Mouse (Mus musculus) left cerebral cortex, postnatal 14 days (tissue): ENCODE data around the gene Gm9803. TPM values are rescaled to one million over a fixed set of nuclear protein-coding genes. Genes with fewer than 3 reads are reported as not detected.

ENCODE experiments used
- DNase-seq, 2 experiments: peaks; one replicate each; pipeline ENCODE4 v3.0.0; 2021 to 2022; ENCODE audit warnings: low spot score in 2 of 2, mixed read lengths in 1 of 2
- intact Hi-C: fragments of 180-260 bp; cut with DNase I; formaldehyde crosslinking; loops from one replicate; pipeline ENCODE4 v1.15.1; 2025
- total RNA-seq, 2 experiments: library from RNA; stranded (reverse); gene quantifications; 2 replicates each; pipeline ENCODE4 v1.2.3; 2021

Gene Gm9803
- total RNA-seq, 2 experiments from 2014 or later = 4.0 to 6.4 TPM

GRCm38 (mm10) chr10:43504291-43504690 lies 19.6 kb upstream of the Gm9803 start:
- intact Hi-C loops = no loop called here
- no peak for DNase-seq

GRCm38 (mm10) chr10:43507051-43507450 lies 16.8 kb upstream of the Gm9803 start:
- intact Hi-C loops = no loop called here
- DNase-seq = no peak

DNA sequence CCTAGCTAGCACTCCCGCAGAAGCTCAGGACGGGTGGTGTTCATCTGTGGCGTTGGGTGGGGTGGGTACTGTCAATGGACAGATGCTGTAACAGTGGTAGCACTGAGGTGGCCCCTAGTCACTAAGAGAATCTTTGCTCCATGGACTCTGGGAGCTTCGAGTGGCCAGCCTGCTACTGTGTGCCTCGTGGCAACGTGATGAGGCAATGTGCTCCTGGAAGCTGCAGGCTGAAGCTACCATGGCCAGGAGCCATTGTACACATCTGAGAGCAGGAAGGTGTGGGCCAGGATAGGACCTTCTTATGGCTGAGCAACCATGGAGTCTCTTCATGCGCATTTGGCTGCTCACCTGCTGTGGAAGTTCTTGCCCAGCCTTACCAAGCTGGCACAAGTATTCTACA lies 14.7 kb upstream of the Gm9803 start:
- DNase-seq = no peak
- intact Hi-C loops = no loop called here

GRCm38 (mm10) chr10:43512976-43513375 lies 10.9 kb upstream of the Gm9803 start:
- no peak for DNase-seq
- intact Hi-C loops = no loop called here

- intact Hi-C loops = no loop called here
- DNase-seq = no peak
Observed at GRCm38 (mm10) chr10:43516992-43517660, 6.8 kb upstream of the Gm9803 start.

DNA sequence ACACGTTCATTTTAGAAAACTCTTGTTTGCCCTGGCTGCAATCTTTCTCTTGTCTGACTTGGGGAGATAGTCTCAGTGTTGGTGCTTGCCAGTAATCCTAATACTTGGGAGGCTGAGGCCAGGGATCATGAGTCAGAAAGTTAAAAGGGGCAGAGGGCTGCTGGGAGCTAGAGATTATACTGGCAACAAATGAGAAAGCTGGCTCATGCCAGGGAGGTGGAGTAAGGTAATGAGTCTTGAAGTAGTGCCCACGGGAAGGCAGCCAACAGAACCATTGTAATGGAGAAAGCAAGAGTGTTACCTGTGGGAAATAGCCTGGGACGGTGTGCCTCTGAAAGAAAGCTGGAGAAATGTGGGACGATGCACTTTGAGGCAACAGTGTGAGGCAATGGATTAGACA lies 6.0 kb upstream of the Gm9803 start:
- DNase-seq = no peak
- intact Hi-C loops = no loop called here

DNA sequence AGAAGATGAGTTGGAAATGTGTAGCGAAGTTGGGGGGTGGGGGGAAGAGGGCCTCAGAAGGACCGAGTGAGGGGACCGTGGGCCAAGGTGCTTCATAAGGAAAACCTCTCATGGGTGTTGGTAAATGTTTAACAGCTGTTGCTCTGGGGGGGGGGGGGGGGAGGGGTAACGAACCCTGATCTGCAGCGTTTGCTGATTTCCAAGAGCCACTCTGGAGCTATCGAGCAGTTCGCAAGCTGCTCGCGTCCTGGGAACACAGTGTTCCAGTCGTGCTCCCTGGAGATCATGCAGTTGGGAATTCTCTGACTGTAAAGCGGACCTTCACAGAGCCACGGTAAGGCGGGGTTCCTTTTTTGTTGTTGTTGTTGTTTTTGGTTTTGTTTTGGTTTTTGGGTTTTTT lies 5.5 kb upstream of the Gm9803 start:
- DNase-seq = no peak
- intact Hi-C loops = no loop called here

GRCm38 (mm10) chr10:43519977-43520376 lies 3.9 kb upstream of the Gm9803 start:
- intact Hi-C loops = no loop called here

GRCm38 (mm10) chr10:43527283-43528269 lies 3.7 kb downstream of the Gm9803 start:
- intact Hi-C loops = no loop called here
- peak in 1 of 2 experiments; percentile 26 for DNase-seq

More at GRCm38 (mm10) chr10:43519977-43520376, 3.9 kb upstream of the Gm9803 start:
- DNase-seq = no peak

- no peak for DNase-seq
- intact Hi-C loops = no loop called here
Observed at GRCm38 (mm10) chr10:43534382-43534781, 10.5 kb downstream of the Gm9803 start.

DNA sequence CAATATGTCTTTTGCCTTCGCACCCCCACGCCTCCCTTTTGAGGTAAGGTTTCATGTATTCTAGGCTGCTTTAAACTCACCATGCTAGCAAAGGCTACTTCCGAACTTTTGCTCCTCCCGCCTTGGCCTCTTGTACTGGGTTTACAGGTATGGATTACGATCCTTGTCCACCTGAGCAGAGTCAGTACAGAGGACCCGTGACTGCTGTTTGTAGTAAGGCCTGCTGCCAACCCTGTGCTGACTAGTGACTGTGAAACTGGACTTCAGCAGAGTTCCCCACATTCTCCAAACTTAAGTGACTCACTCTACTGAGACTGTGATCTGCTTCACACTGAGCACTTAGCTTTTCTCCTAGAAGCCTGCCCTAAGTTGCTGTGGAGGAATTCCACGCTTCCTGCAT lies 13.8 kb downstream of the Gm9803 start:
- intact Hi-C loops = no loop called here

GRCm38 (mm10) chr10:43538831-43539230 lies 14.9 kb downstream of the Gm9803 start:
- no peak for DNase-seq
- intact Hi-C loops = no loop called here

More for the DNA sequence above, 13.8 kb downstream of the Gm9803 start:
- no peak for DNase-seq

GRCm38 (mm10) chr10:43539746-43540310 lies 15.9 kb downstream of the Gm9803 start:
- DNase-seq = no peak
- intact Hi-C loops = loop anchor here (2.0 kb wide), 1 partner anchor 59 kb away; no protein-coding TSS in a partner anchor

GRCm38 (mm10) chr10:43540442-43541152 lies 16.7 kb downstream of the Gm9803 start, which contains the start of gene 1700021F05Rik:
Gene 1700021F05Rik (minus strand): TSS chr10:43540994.
- DNase-seq = peak; percentile 95
- intact Hi-C loops = loop anchor here (2.0 kb wide), 1 partner anchor 60 kb away; no protein-coding TSS in a partner anchor

GRCm38 (mm10) chr10:43541153-43541544 lies 17.3 kb downstream of the Gm9803 start:
- intact Hi-C loops = loop anchor here (2.0 kb wide), 1 partner anchor 60 kb away; no protein-coding TSS in a partner anchor
- no peak for DNase-seq

DNA sequence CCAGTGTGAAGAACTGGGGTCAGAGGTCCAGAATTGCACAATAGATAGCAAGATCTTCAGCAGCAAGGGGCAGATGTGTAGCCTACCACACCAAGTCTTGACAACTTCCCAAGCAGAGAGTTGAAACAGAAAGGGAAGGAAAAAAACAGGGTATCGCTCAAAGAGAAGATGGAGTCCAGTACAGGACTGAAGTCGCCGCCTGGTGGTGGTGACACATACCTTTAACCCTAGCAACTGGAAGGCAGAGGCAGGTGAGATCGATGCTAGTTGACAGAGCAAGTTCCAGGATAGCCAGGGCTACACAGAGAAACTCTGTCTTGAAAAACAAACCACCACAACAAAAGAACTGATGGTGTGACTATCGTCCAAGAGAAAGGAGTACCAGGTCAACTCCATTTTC lies 25.5 kb downstream of the Gm9803 start:
- intact Hi-C loops = no loop called here
- no peak for DNase-seq

DNA sequence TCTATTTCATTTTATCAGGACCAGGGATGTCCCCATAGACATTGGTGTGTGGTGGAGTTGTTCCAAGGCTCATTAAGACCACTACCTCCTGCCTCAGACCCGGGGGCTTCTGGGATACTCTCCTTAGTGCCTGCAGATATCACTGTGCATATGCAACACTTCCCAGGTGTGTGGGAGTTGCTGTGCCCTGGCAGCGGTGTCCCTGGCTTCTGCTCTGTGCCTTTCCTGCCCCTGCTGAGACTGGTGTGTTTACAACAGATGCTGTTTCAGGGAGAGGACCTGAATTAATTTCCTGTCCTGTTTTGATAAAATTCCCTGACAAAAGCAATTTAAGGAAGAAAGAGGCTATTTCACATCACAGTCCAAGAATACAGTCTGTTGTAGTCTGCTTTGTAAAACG lies 27.0 kb downstream of the Gm9803 start:
- intact Hi-C loops = no loop called here
- no peak for DNase-seq

DNA sequence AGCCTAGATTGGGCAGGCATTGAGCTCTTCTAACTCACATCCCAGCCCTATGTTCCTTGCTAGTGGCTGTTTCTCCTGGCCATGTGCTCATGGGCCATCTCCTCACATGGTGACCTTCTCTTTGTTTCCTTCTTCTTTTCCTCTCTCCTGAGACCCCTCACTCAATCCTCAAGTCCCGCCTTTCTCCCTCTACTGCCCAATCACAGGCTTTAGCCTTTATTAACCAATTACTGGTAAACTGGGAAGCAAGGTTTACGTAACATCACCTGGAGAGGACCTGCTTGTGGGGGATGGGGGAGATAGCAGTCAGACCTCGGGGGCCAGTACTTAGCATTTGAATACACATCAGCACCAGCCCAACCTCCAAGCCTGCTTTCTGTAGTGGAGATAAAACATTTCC lies 27.5 kb downstream of the Gm9803 start:
- intact Hi-C loops = no loop called here
- no peak for DNase-seq

DNA sequence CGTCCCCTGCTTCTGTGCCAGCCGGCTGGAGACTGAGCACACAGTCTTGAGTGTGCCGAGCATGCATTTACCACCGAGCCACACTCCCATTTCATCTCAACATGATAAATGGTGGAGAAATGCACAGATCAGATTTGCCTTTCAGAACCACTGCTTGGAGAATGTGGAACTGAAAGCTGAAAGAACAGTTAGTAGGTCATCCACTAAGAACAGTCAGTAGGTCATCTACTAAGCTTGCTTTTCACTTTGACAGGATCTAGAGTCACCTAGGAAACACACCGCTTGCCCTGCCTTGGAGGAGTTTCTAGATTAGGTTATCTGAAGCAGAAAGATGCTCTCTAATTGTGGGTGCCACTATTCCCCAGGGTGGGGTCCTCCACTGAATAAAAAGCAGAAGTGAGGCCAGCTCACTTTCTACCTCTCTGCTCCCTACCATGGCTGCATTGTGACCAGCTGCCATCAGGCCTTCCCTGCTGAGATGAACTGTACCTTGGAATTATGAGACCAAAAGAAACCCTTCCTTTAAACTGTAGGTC lies 33.8 kb downstream of the Gm9803 start:
- intact Hi-C loops = no loop called here
- DNase-seq = no peak
